In the genomic region with DNA sequence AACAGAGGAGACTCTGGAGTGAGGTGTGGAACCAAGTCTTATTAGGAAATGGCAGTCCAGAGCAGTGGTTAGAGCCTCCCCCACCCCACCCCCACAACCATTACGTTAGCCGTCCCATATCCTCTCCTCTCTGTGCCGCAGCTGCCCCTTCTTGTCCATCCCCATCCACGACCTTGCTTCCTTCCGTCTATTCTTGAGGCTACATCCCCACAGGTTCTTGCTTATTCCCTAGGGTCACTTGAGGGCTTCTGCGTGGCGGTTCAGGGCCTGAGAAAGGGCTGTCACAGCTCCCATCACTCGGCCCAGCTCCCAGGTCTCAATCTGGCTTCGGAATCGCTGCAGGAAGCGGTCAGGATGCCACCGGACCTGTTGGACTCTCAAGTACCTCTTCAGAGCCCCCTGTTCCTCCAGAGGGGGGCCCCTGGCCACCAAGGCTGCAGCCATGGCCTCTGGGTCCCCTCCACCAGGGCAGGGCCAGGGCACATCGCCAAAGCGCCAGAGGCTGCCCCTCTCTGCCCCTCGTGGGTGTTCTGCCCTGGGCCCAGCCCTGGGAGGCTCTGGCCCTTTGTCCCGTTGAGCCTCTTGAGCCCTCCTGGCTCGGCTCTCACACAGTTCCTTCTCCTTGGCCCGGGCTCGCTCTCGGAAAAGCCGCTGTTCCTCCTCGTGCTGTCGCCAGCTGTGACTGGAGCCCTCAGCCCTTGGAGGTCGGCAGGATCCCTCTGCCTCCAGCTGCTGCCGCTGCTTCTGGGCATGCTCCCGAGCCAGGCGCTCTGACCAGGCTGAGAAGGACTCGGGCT, we compare ENCODE assay signal across 8 mouse cellular contexts. TPM values are rescaled to one million over a fixed set of nuclear protein-coding genes. Genes with fewer than 3 reads are reported as not detected.
DNase-seq lines count a peak whose midpoint lies in the region; ATAC-seq and TF ChIP-seq lines count a peak whose summit lies in the region.
"Had no signal": no experiment of that assay in that cellular context is flagged by ENCODE, and none has a peak within 500 bp of the region (broad histone marks: within the 10 kb centered on the region; RNA-seq: fewer than 3 reads in every experiment).

A gene (plus strand): TSS at position 679 of the 797 bp plus-strand sequence.

- H3K4me1 ChIP-seq in thymus, adult 2 months (replicated peaks; ENCODE audit: control insufficient read depth, insufficient read depth, low read length): peaks cover 50% of the 10 kb centered on the region
- H3K4me1 ChIP-seq in heart, embryonic 13.5 days: peaks cover 34% of the 10 kb centered on the region
- peaks cover 12% of the 10 kb centered on the region; the same call in 1 of the 2 replicates for H3K4me1 ChIP-seq in limb, embryonic 10.5 days
- H3K4me1 ChIP-seq: hindbrain, embryonic 15.5 days had no signal

- no peak for ATAC-seq in heart, embryonic 13.5 days (ENCODE audit: extremely low read depth, insufficient number of reproducible peaks, low FRiP score, low TSS enrichment)

- H3K36me3 ChIP-seq in thymus, adult 2 months (ENCODE audit: control insufficient read depth, insufficient read depth, low read length): no peaks in the 10 kb centered on the region
- H3K36me3 ChIP-seq in heart, embryonic 13.5 days: peaks cover 38% of the 10 kb centered on the region
- H3K36me3 ChIP-seq in limb, embryonic 10.5 days: peaks cover 54% of the 10 kb centered on the region

- no peak for TF ChIP-seq CTCF in thymus, adult 2 months (IDR thresholded peaks at IDR 0.05; ENCODE audit: borderline replicate concordance, control insufficient read depth, extremely low read depth, insufficient read depth, low read length, poor library complexity)

- no peak for TF ChIP-seq POLR2A in thymus, adult 2 months (IDR thresholded peaks at IDR 0.05; ENCODE audit: control insufficient read depth, extremely low read depth, insufficient read depth, low read length, poor library complexity)

- H3K4me3 ChIP-seq in thymus, adult 2 months (ENCODE audit: control insufficient read depth, insufficient read depth, low read length): no peak within 1 kb of the TSS
- H3K4me3 ChIP-seq in heart, embryonic 13.5 days: no peak within 1 kb of the TSS
- no peak within 1 kb of the TSS for H3K4me3 ChIP-seq in limb, embryonic 10.5 days
- H3K4me3 ChIP-seq: hindbrain, embryonic 15.5 days had no signal

- H3K27ac ChIP-seq in thymus, adult 2 months (ENCODE audit: control insufficient read depth, insufficient read depth, low read length): peak within 1 kb of the TSS; percentile 15; the same call in 1 of the 2 replicates
- H3K27ac ChIP-seq in heart, embryonic 13.5 days (replicated peaks): peak within 1 kb of the TSS; percentile 72
- H3K27ac ChIP-seq in limb, embryonic 10.5 days: 0 out of 2 replicates have a peak within 1 kb of the TSS, but pooled peaks have one; percentile 12
- H3K27ac ChIP-seq: hindbrain, embryonic 15.5 days had no signal

- H3K9ac ChIP-seq in heart, embryonic 13.5 days: peak within 1 kb of the TSS; percentile 8; the same call in 1 of the 2 replicates
- H3K9ac ChIP-seq: hindbrain, embryonic 15.5 days had no signal

- no peak within 1 kb of the TSS for H3K4me2 ChIP-seq in heart, embryonic 13.5 days
- H3K4me2 ChIP-seq: hindbrain, embryonic 15.5 days had no signal

- no peak for DNase-seq in thymus, adult 2 months
- DNase-seq in thymus, postnatal 14 days: no peak
- DNase-seq in limb, embryonic 10.5 days (ENCODE audit: low spot score): no peak
- peak; percentile 68 for DNase-seq in testis, postnatal 14 days (ENCODE audit: low spot score)
- no peak for DNase-seq in embryo, embryonic 9.5 days (ENCODE audit: extremely low spot score)
- DNase-seq in spleen, adult 12 weeks (ENCODE audit: low spot score): no peak

- no peaks in the 10 kb centered on the region for H3K9me3 ChIP-seq in heart, embryonic 13.5 days
- no peaks in the 10 kb centered on the region for H3K9me3 ChIP-seq in limb, embryonic 10.5 days (replicated peaks)
- H3K9me3 ChIP-seq: hindbrain, embryonic 15.5 days had no signal

- H3K27me3 ChIP-seq in thymus, adult 2 months (ENCODE audit: control insufficient read depth, insufficient read depth, low read length): no peaks in the 10 kb centered on the region
- H3K27me3 ChIP-seq in heart, embryonic 13.5 days (replicated peaks): no peaks in the 10 kb centered on the region
- H3K27me3 ChIP-seq in limb, embryonic 10.5 days (ENCODE audit: low read depth, poor library complexity, severe bottlenecking): no peaks in the 10 kb centered on the region
- H3K27me3 ChIP-seq: hindbrain, embryonic 15.5 days had no signal

- 69% methylated on average over 28 of the region's 28 CpGs for WGBS in thymus, adult 2 months
- WGBS in heart, embryonic 13.5 days: 69% methylated on average over 28 of the region's 28 CpGs
- WGBS in limb, embryonic 10.5 days: 85% methylated on average over 28 of the region's 28 CpGs

RNA-seq across cellular contexts. Expression of the gene that starts here (rescaled TPM):
- polyA plus RNA-seq in thymus, adult 2 months (2012; rRNA removed): 0.29 TPM in 1 of 2 replicates, not detected in the other
- not detected in 2 replicates for polyA plus RNA-seq in heart, embryonic 13.5 days (2015; fragmentation: Nextera tagmentation; extraction: Ambion mirVana)
- 0.30 and 0.33 TPM in 2 replicates for polyA plus RNA-seq in limb, embryonic 10.5 days (2016; fragmentation: Nextera tagmentation; extraction: Ambion mirVana)

Comparison
In these comparisons a context has a peak if more than half of its experiments do, and no peak if none do; other contexts are left out.
1. H3K27ac ChIP-seq: peak in every context shown above with its lines; median percentile 72 in heart, embryonic 13.5 days; 15 in thymus, adult 2 months; 12 in limb, embryonic 10.5 days.